Mouse (Mus musculus) testis, adult 2 months (tissue): ENCODE measurements around the gene Pum2. TPM values are rescaled to one million over a fixed set of nuclear protein-coding genes. Genes with fewer than 3 reads are reported as not detected.
"Not testable (repeated sequence)": the region's sequence is repeated elsewhere in the genome, so short reads cannot be mapped to it uniquely, and the experiment has no call there.

ENCODE experiments used
- H3K27ac ChIP-seq: fragments of 200-500 bp; 2 replicates; pipeline ENCODE4 v1.5.1; 2012; ENCODE audit warnings: low read depth, low read length; ENCODE audit not compliant: control insufficient read depth, insufficient read depth
- H3K27me3 ChIP-seq: fragments of 200-500 bp; 2 replicates; pipeline ENCODE4 v1.6.1; 2012; ENCODE audit warnings: mild to moderate bottlenecking, low read length, moderate library complexity; ENCODE audit not compliant: control insufficient read depth, insufficient read depth
- H3K36me3 ChIP-seq: fragments of 200-500 bp; 2 replicates; pipeline ENCODE4 v1.6.1; 2012; ENCODE audit warnings: mild to moderate bottlenecking, low read length; ENCODE audit not compliant: control insufficient read depth, insufficient read depth
- H3K4me1 ChIP-seq: fragments of 200-500 bp; 2 replicates; pipeline ENCODE4 v1.6.1; 2012; ENCODE audit warnings: low read length; ENCODE audit not compliant: control insufficient read depth, insufficient read depth
- H3K4me3 ChIP-seq: fragments of 200-500 bp; 2 replicates; pipeline ENCODE4 v1.5.1; 2012; ENCODE audit warnings: low read depth, mild to moderate bottlenecking, low read length, moderate library complexity, mixed read lengths; ENCODE audit not compliant: control insufficient read depth
- CTCF ChIP-seq: fragments of 200-500 bp; IDR thresholded peaks from 2 replicates; pipeline ENCODE4 v1.5.1; 2012; ENCODE audit warnings: low read depth, mild to moderate bottlenecking, inconsistent platforms, low read length, moderate library complexity; ENCODE audit not compliant: control insufficient read depth, insufficient read depth, insufficient replicate concordance
- POLR2A ChIP-seq: fragments of 200-500 bp; IDR thresholded peaks from 2 replicates; pipeline ENCODE4 v1.6.1; 2012; ENCODE audit warnings: low read depth, mild to moderate bottlenecking, inconsistent platforms, low read length, moderate library complexity; ENCODE audit not compliant: control insufficient read depth
- polyA plus RNA-seq: library from polyadenylated mRNA; depleted of rRNA; stranded (reverse); fragments of >200 nt; gene quantifications from 2 replicates; pipeline ENCODE4 v1.2.3, GENCODE M21; 2012

The Pum2 gene
- polyA plus RNA-seq, 1 experiment = 32.2 TPM

- H3K4me1 ChIP-seq = no peaks in the 10 kb centered on the region
- H3K4me3 ChIP-seq = no peak overlapping the region
- no peak overlapping the region for H3K27ac ChIP-seq
- H3K36me3 ChIP-seq = no peaks in the 10 kb centered on the region
- TF ChIP-seq POLR2A (no peak), CTCF (no peak)
- H3K27me3 ChIP-seq = no peaks in the 10 kb centered on the region
These were observed 10.3 kb downstream of the Pum2 start for GRCm38 (mm10) chr12:8684200-8684599.

GRCm38 (mm10) chr12:8685036-8685435, 11.1 kb downstream of the Pum2 start:
- TF ChIP-seq CTCF (no peak), POLR2A (no peak)
- H3K36me3 ChIP-seq = no peaks in the 10 kb centered on the region
- no peak overlapping the region for H3K4me3 ChIP-seq
- no peaks in the 10 kb centered on the region for H3K27me3 ChIP-seq
- H3K27ac ChIP-seq = no peak overlapping the region
- H3K4me1 ChIP-seq = no peaks in the 10 kb centered on the region

DNA sequence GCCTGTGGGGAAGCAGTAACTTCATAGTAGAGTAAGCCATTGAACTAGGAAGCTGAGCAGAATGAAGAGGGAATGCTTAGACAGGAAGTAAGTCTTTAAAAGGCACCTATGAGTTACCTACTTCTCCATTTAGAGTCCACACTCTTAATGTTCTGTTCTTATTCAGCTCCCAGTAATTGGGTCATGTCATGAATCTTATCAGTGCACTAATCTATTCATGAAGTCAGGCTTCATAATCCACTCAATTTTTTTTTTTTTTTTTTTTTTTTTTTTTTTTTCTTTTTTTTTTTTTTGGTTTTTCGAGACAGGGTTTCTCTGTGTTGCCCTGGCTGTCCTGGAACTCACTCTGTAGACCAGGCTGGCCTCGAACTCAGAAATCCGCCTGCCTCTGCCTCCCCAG, 15.9 kb downstream of the Pum2 start:
- H3K4me3 ChIP-seq, H3K36me3 ChIP-seq, H3K27ac ChIP-seq, H3K27me3 ChIP-seq, H3K4me1 ChIP-seq: not testable (repeated sequence)

DNA sequence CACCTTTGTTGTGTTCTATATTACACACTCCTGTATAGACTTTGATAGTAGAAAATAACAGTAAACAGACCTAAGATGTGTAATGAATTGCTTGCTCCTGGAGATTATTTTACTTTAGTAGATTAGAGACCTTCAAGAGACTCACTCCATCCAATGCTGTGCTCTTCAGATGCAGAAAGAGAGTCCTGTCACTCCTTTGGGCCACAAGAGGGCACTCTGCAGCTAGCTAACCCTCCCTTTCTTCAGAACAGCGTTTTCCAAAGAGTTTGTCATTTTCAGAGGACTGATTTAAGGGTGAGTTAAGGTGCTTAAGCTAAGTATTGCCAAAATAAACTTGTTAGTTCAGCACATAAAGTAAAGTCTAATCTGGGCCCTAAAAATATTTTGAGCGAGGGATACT, 25.0 kb downstream of the Pum2 start:
- Histone ChIP-seq H3K36me3 (no peaks in the 10 kb centered on the region; the same call in 1 of the 2 replicates), H3K4me1 (no peaks in the 10 kb centered on the region)

GRCm38 (mm10) chr12:8703988-8704387, 30.1 kb downstream of the Pum2 start:
- TF ChIP-seq CTCF (no peak), POLR2A (no peak)
- Histone ChIP-seq H3K27me3 (no peaks in the 10 kb centered on the region), H3K36me3 (no peaks in the 10 kb centered on the region; the same call in 1 of the 2 replicates), H3K27ac (no peak overlapping the region), H3K4me1 (no peaks in the 10 kb centered on the region), H3K4me3 (no peak overlapping the region)

More for the DNA sequence above, 25.0 kb downstream of the Pum2 start:
- no peaks in the 10 kb centered on the region for H3K27me3 ChIP-seq
- no peak overlapping the region for H3K4me3 ChIP-seq
- TF ChIP-seq CTCF = no peak
- no peak for TF ChIP-seq POLR2A
- no peak overlapping the region for H3K27ac ChIP-seq

DNA sequence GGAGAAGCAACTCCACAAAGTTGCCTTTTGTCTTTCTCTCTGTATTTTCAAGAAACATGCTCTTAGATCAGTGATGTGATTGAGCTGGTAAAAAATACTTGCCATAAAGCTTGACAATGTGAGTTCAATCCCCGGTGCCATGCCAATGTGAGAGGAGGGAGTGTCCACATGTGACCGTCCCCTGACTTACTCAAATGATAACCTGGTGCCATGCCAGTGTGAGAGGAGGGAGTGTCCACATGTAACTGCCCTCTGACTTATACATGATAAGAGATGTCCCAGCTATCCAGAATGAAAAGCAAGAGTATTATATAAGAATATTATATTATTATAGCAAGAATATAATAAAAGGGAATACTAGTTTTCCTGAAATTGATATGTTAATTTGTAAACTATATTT, 34.9 kb downstream of the Pum2 start:
- H3K36me3 ChIP-seq = no peaks in the 10 kb centered on the region; the same call in 1 of the 2 replicates
- no peaks in the 10 kb centered on the region for H3K27me3 ChIP-seq
- H3K4me1 ChIP-seq = no peaks in the 10 kb centered on the region
- no peak for TF ChIP-seq CTCF
- no peak for TF ChIP-seq POLR2A
- no peak overlapping the region for H3K27ac ChIP-seq
- no peak overlapping the region for H3K4me3 ChIP-seq

DNA sequence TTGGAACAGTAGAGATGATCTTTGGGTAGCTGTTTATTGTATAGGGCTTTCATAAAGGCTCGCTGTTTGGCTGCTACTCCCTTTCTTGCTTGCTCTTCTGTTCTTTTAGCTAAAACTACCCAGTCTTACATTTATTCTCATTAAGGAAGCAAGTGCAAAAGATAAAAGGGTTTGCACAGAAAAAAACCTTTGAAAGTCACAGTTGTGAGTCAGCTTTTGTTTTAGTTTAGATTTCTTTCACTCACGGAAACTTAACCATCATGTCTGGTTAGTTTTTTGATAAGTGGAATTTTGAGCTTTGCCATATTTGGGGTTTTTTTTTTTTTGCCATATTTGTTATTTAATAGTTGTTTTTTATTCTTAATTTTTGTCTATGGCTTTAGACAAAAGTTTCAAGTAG, 38.7 kb downstream of the Pum2 start:
- Histone ChIP-seq H3K27ac (no peak overlapping the region), H3K4me3 (no peak overlapping the region), H3K27me3 (no peaks in the 10 kb centered on the region), H3K4me1 (no peaks in the 10 kb centered on the region), H3K36me3 (no peaks in the 10 kb centered on the region)
- TF ChIP-seq POLR2A = no peak
- no peak for TF ChIP-seq CTCF

- no peak overlapping the region for H3K27ac ChIP-seq
- no peaks in the 10 kb centered on the region for H3K4me1 ChIP-seq
- no peaks in the 10 kb centered on the region; the same call in 1 of the 2 replicates for H3K36me3 ChIP-seq
- no peaks in the 10 kb centered on the region for H3K27me3 ChIP-seq
- H3K4me3 ChIP-seq = no peak overlapping the region
- TF ChIP-seq CTCF = no peak
These were observed 42.2 kb downstream of the Pum2 start for GRCm38 (mm10) chr12:8716093-8716492.
